Mouse (Mus musculus): ENCODE results near the gene B3glct.

DNA sequence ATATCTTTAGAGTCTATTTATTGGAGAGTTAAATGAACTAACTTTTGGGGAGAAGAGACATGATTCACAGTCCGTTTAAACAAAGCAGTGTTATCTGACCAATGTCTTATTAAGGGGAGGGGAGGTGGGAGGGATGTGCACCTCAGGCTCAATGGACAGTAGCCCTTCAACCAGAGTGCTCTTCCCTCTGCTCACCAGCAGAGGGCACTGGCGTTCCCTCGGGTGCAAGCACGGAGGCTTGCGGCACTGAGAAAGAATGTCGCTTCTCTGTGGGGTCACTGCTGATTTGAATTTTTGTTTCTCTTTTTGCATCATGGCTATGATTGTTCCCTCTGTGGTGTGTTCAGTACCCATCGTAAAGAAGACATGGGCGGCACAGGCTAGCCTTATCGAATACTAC, 67.0 kb downstream of the B3glct start:
- TF ChIP-seq JUND (IDR thresholded peaks at IDR 0.05; ENCODE audit: low read depth, low read length): no peak
- TF ChIP-seq ZC3H11A (IDR thresholded peaks at IDR 0.05; ENCODE audit: low read depth, low read length): peak; percentile 22; the same call in 1 of the 2 replicates

All from MEL (cell line).